Mouse (Mus musculus) heart, embryonic 14.5 days (tissue): ENCODE measurements around the gene B3galnt1. TPM values are rescaled to one million over a fixed set of nuclear protein-coding genes. Genes with fewer than 3 reads are reported as not detected.
"Not testable (repeated sequence)": the region's sequence is repeated elsewhere in the genome, so short reads cannot be mapped to it uniquely, and the experiment has no call there.

Source experiments
- ATAC-seq: fragments of 200-750 bp; cut with Nextera tagmentation; 2 replicates; pipeline ENCODE4 v1.8.0; 2017; ENCODE audit warnings: low read depth, moderate TSS enrichment; ENCODE audit not compliant: insufficient number of reproducible peaks, insufficient read depth, low FRiP score
- H3K27ac ChIP-seq, 2 experiments: fragments of 200-500 bp in 1 of 2; fragments of 300-500 bp in 1 of 2; sonication (generic) in 1 of 2; replicated peaks in 1 of 2; 2 replicates each; pipeline ENCODE4 v1.5.1; 2012 to 2014; ENCODE audit warnings: low read depth in 2 of 2, low read length in 2 of 2, control low read depth in 1 of 2, mild to moderate bottlenecking in 1 of 2, mixed read lengths in 1 of 2; ENCODE audit not compliant: control insufficient read depth in 1 of 2, insufficient read depth in 1 of 2
- H3K27me3 ChIP-seq: fragments of 300-500 bp; sonication (generic); 2 replicates; pipeline ENCODE4 v1.6.1; 2014; ENCODE audit warnings: mild to moderate bottlenecking, low read length, control low read depth; ENCODE audit not compliant: control insufficient read depth, insufficient read depth
- H3K36me3 ChIP-seq: fragments of 300-500 bp; sonication (generic); 2 replicates; pipeline ENCODE4 v1.6.1; 2014; ENCODE audit warnings: mild to moderate bottlenecking, control low read depth, low read length, mixed read lengths; ENCODE audit not compliant: control insufficient read depth, insufficient read depth
- H3K4me1 ChIP-seq, 2 experiments: fragments of 200-500 bp in 1 of 2; fragments of 300-500 bp in 1 of 2; sonication (generic) in 1 of 2; 2 replicates each; pipeline ENCODE4 v1.6.1; 2012 to 2014; ENCODE audit warnings: low read length in 2 of 2, control low read depth in 1 of 2, mixed read lengths in 1 of 2; ENCODE audit not compliant: control insufficient read depth in 2 of 2, insufficient read depth in 2 of 2
- H3K4me2 ChIP-seq: fragments of 300-500 bp; sonication (generic); 2 replicates; pipeline ENCODE4 v1.6.1; 2014; ENCODE audit warnings: mild to moderate bottlenecking, low read length
- H3K4me3 ChIP-seq, 2 experiments: fragments of 200-500 bp in 1 of 2; fragments of 300-500 bp in 1 of 2; sonication (generic) in 1 of 2; 2 replicates each; pipeline ENCODE4 v1.5.1; 2012 to 2014; ENCODE audit warnings: low read length in 2 of 2, mild to moderate bottlenecking in 2 of 2, control low read depth in 1 of 2, low read depth in 1 of 2, moderate library complexity in 1 of 2; ENCODE audit not compliant: control insufficient read depth in 1 of 2, insufficient read depth in 1 of 2
- H3K9ac ChIP-seq: fragments of 300-500 bp; sonication (generic); 2 replicates; pipeline ENCODE4 v1.6.1; 2014; ENCODE audit warnings: mild to moderate bottlenecking, low read length
- H3K9me3 ChIP-seq: fragments of 300-500 bp; sonication (generic); 2 replicates; pipeline ENCODE4 v1.6.1; 2016; ENCODE audit warnings: low read length, control low read depth; ENCODE audit not compliant: control insufficient read depth
- WGBS: fragments of 180-500 bp; shearing (Covaris S2); extraction: QIAGEN DNeasy Blood & Tissue Kit; methylation state at CpG from one replicate; pipeline ENCODE4 v1.1.7; 2014; 5-methylcytosine and 5-hydroxymethylcytosine counted together
- polyA plus RNA-seq: library from polyadenylated mRNA; unstranded; fragments of >200 nt; fragmentation: Nextera tagmentation; extraction: Ambion mirVana; gene quantifications from 2 replicates; pipeline ENCODE4 v1.2.1, GENCODE M21; 2014

Gene B3galnt1
- polyA plus RNA-seq, 1 experiment from 2014 or later: 23.8 TPM

GRCm38 (mm10) chr3:69588101-69588760, 10.5 kb downstream of the B3galnt1 start:
- peak; percentile 75; the same call in 1 of the 2 replicates for ATAC-seq
- peak overlapping the region; percentile 8 to 10; a peak in 1 of 4 replicates for H3K4me3 ChIP-seq
- 6% methylated on average over 10 of the region's 10 CpGs for WGBS
- H3K9me3 ChIP-seq: no peaks in the 10 kb centered on the region
- H3K4me2 ChIP-seq: peak overlapping the region; percentile 51
- H3K36me3 ChIP-seq: no peaks in the 10 kb centered on the region
- peaks cover 5 to 7% of the 10 kb centered on the region in 2 experiments; a peak in 3 of 4 replicates for H3K4me1 ChIP-seq
- no peaks in the 10 kb centered on the region for H3K27me3 ChIP-seq
- H3K27ac ChIP-seq: peak overlapping the region; percentile 42 to 59
- no peak overlapping the region; the same call in 1 of the 2 replicates for H3K9ac ChIP-seq

DNA sequence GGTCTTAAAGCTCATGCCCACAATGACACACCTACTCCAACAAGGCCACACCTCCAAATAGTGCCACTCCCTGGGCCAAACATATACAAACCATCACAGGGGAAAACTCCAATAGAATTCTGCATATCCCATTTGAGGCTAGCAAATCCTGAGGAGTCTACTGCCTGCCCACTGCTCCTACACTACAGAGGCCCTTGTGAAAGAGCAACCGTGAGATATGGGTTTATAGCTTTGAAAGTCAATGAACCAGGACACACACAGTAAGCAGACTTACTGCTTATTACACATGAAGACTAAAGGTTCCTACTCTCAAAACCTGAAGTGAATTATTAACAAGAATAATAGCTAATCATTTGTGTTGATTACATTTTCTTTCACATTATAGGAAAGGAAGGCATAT, 15.0 kb downstream of the B3galnt1 start:
- no peaks in the 10 kb centered on the region for H3K9me3 ChIP-seq
- H3K9ac ChIP-seq: no peak overlapping the region
- ATAC-seq: no peak

GRCm38 (mm10) chr3:69578791-69579190, 20.0 kb downstream of the B3galnt1 start:
- H3K36me3 ChIP-seq: peaks cover 26% of the 10 kb centered on the region
- ATAC-seq: no peak
- H3K27me3 ChIP-seq: no peaks in the 10 kb centered on the region
- H3K9me3 ChIP-seq: no peaks in the 10 kb centered on the region
- 97% methylated on average over 1 of the region's 1 CpGs for WGBS
- H3K4me2 ChIP-seq: no peak overlapping the region
- H3K4me1 ChIP-seq: no peaks in the 10 kb centered on the region
- H3K9ac ChIP-seq: no peak overlapping the region
- no peak overlapping the region for H3K4me3 ChIP-seq
- no peak overlapping the region for H3K27ac ChIP-seq

More for the DNA sequence above, 15.0 kb downstream of the B3galnt1 start:
- no peak overlapping the region for H3K4me2 ChIP-seq
- peaks cover 5 to 7% of the 10 kb centered on the region in 2 experiments; a peak in 3 of 4 replicates for H3K4me1 ChIP-seq
- 79% methylated on average over 1 of the region's 1 CpGs for WGBS
- no peak overlapping the region for H3K4me3 ChIP-seq
- H3K36me3 ChIP-seq: 0 out of 2 replicates have a peak, but pooled peaks cover 3% of the 10 kb centered on the region
- H3K27ac ChIP-seq: no peak overlapping the region
- H3K27me3 ChIP-seq: no peaks in the 10 kb centered on the region

GRCm38 (mm10) chr3:69576715-69577114, 22.0 kb downstream of the B3galnt1 start:
- H3K27ac ChIP-seq: no peak overlapping the region
- 65% methylated on average over 3 of the region's 3 CpGs for WGBS
- ATAC-seq: no peak
- H3K9ac ChIP-seq: no peak overlapping the region
- no peak overlapping the region for H3K4me2 ChIP-seq
- H3K4me3 ChIP-seq: no peak overlapping the region
- H3K27me3 ChIP-seq: no peaks in the 10 kb centered on the region
- no peaks in the 10 kb centered on the region for H3K9me3 ChIP-seq
- H3K36me3 ChIP-seq: peaks cover 26% of the 10 kb centered on the region
- H3K4me1 ChIP-seq: no peaks in the 10 kb centered on the region

- H3K4me1 ChIP-seq: no peaks in the 10 kb centered on the region
- peaks cover 26% of the 10 kb centered on the region for H3K36me3 ChIP-seq
- no peak overlapping the region for H3K9ac ChIP-seq
- no peak overlapping the region for H3K4me2 ChIP-seq
- no peak overlapping the region for H3K27ac ChIP-seq
- ATAC-seq: no peak
- no peak overlapping the region for H3K4me3 ChIP-seq
- H3K27me3 ChIP-seq: no peaks in the 10 kb centered on the region
- H3K9me3 ChIP-seq: no peaks in the 10 kb centered on the region
- 94% methylated on average over 11 of the region's 11 CpGs for WGBS
Measured at GRCm38 (mm10) chr3:69575577-69575976, 23.2 kb downstream of the B3galnt1 start.

GRCm38 (mm10) chr3:69572561-69572960, 26.2 kb downstream of the B3galnt1 start:
- Histone ChIP-seq H3K4me3 (no peak overlapping the region), H3K9ac (no peak overlapping the region), H3K27ac (no peak overlapping the region), H3K36me3 (peaks cover 20% of the 10 kb centered on the region), H3K9me3 (no peaks in the 10 kb centered on the region), H3K4me2 (no peak overlapping the region), H3K27me3 (no peaks in the 10 kb centered on the region), H3K4me1 (no peaks in the 10 kb centered on the region)
- 92% methylated on average over 5 of the region's 5 CpGs for WGBS
- no peak for ATAC-seq

GRCm38 (mm10) chr3:69565586-69565985, 33.2 kb downstream of the B3galnt1 start:
- 84% methylated on average over 1 of the region's 1 CpGs for WGBS
- not testable (repeated sequence) for ATAC-seq

GRCm38 (mm10) chr3:69563406-69563805, 35.4 kb downstream of the B3galnt1 start:
- Histone ChIP-seq H3K4me1 (peaks cover 8 to 16% of the 10 kb centered on the region in 2 experiments), H3K27ac (no peak overlapping the region), H3K9ac (no peak overlapping the region), H3K4me3 (no peak overlapping the region), H3K36me3 (no peaks in the 10 kb centered on the region), H3K4me2 (no peak overlapping the region), H3K27me3 (no peaks in the 10 kb centered on the region), H3K9me3 (no peaks in the 10 kb centered on the region)
- no peak for ATAC-seq
- 81% methylated on average over 6 of the region's 6 CpGs for WGBS

More at GRCm38 (mm10) chr3:69565586-69565985, 33.2 kb downstream of the B3galnt1 start:
- not testable (repeated sequence) for H3K27me3 ChIP-seq, H3K4me3 ChIP-seq, H3K4me2 ChIP-seq, H3K27ac ChIP-seq, H3K36me3 ChIP-seq, H3K4me1 ChIP-seq, H3K9ac ChIP-seq, H3K9me3 ChIP-seq
